Mouse (Mus musculus) MEL (cell line): ENCODE results near the gene Stra6. TPM values are rescaled to one million over a fixed set of nuclear protein-coding genes. Genes with fewer than 3 reads are reported as not detected.

Experiments used
- DNase-seq: peaks from one replicate; pipeline ENCODE4 v3.0.0; 2011; ENCODE audit warnings: low read depth, low spot score
- H3K27ac ChIP-seq: 2 replicates; pipeline ENCODE4 v1.5.1; 2012; ENCODE audit warnings: low read depth, mild to moderate bottlenecking, control low read depth, low read length, moderate library complexity; ENCODE audit not compliant: control insufficient read depth
- H3K27me3 ChIP-seq, 2 experiments: fragments of 150-350 bp in 1 of 2; sonication (generic) in 1 of 2; 2 replicates each; pipeline ENCODE4 v1.6.1; 2012; ENCODE audit warnings: low read length in 2 of 2, mild to moderate bottlenecking in 2 of 2, improper control_type of control experiment in 1 of 2, moderate library complexity in 1 of 2; ENCODE audit not compliant: insufficient read depth in 2 of 2, control insufficient read depth in 1 of 2
- H3K36me3 ChIP-seq, 2 experiments: 2 replicates each; pipeline ENCODE4 v1.6.1; 2012 to 2014; ENCODE audit warnings: low read length in 2 of 2, improper control_type of control experiment in 1 of 2, inconsistent platforms in 1 of 2, mild to moderate bottlenecking in 1 of 2; ENCODE audit not compliant: insufficient read depth in 2 of 2, control insufficient read depth in 1 of 2
- H3K4me1 ChIP-seq, 2 experiments: fragments of 150-350 bp in 1 of 2; sonication (generic) in 1 of 2; 2 replicates each; pipeline ENCODE4 v1.6.1; 2012; ENCODE audit warnings: low read length in 2 of 2, improper control_type of control experiment in 1 of 2, mild to moderate bottlenecking in 1 of 2; ENCODE audit not compliant: insufficient read depth in 2 of 2, control insufficient read depth in 1 of 2
- H3K4me3 ChIP-seq, 2 experiments: fragments of 150-350 bp in 1 of 2; sonication (generic) in 1 of 2; 2 replicates each; pipeline ENCODE4 v1.5.1; 2012; ENCODE audit warnings: low read depth in 2 of 2, low read length in 2 of 2, mild to moderate bottlenecking in 2 of 2, moderate library complexity in 2 of 2, control low read depth in 1 of 2, improper control_type of control experiment in 1 of 2; ENCODE audit not compliant: control insufficient read depth in 1 of 2, insufficient read depth in 1 of 2
- H3K79me2 ChIP-seq: 2 replicates; pipeline ENCODE4 v1.6.1; 2012; ENCODE audit warnings: mild to moderate bottlenecking, low read length, moderate library complexity; ENCODE audit not compliant: control insufficient read depth, poor library complexity, insufficient read depth
- H3K9ac ChIP-seq: 2 replicates; pipeline ENCODE4 v1.6.1; 2012; ENCODE audit warnings: low read depth, mild to moderate bottlenecking, control low read depth, low read length, moderate library complexity; ENCODE audit not compliant: control insufficient read depth, poor library complexity, severe bottlenecking
- H3K9me3 ChIP-seq: fragments of 150-350 bp; sonication (generic); replicated peaks from 2 replicates; pipeline ENCODE4 v1.6.1; 2012; ENCODE audit warnings: mild to moderate bottlenecking, low read length, improper control_type of control experiment, moderate library complexity; ENCODE audit not compliant: insufficient read depth
- CHD1 ChIP-seq: IDR thresholded peaks from 2 replicates; pipeline ENCODE4 v1.6.1; 2012; ENCODE audit warnings: low read depth, mild to moderate bottlenecking, inconsistent platforms, low read length, improper control_type of control experiment
- ELF1 ChIP-seq: IDR thresholded peaks from 2 replicates; pipeline ENCODE4 v1.6.1; 2014; ENCODE audit warnings: low read depth, mild to moderate bottlenecking, inconsistent platforms, low read length, improper control_type of control experiment, moderate library complexity
- HCFC1 ChIP-seq: IDR thresholded peaks from 2 replicates; pipeline ENCODE4 v1.6.1; 2012; ENCODE audit warnings: low read depth, mild to moderate bottlenecking, inconsistent platforms, low read length, improper control_type of control experiment, moderate library complexity
- JUND ChIP-seq: IDR thresholded peaks from 2 replicates; pipeline ENCODE4 v1.6.1; 2011; ENCODE audit warnings: low read depth, mild to moderate bottlenecking, improper control_type of control experiment, low read length
- MAFK ChIP-seq: IDR thresholded peaks from 2 replicates; pipeline ENCODE4 v1.6.1; 2011; ENCODE audit warnings: low read depth, mild to moderate bottlenecking, low read length, improper control_type of control experiment, borderline replicate concordance
- MXI1 ChIP-seq: IDR thresholded peaks from 2 replicates; pipeline ENCODE4 v1.6.1; 2011; ENCODE audit warnings: mild to moderate bottlenecking, low read depth, low read length, improper control_type of control experiment
- MYB ChIP-seq: IDR thresholded peaks from 2 replicates; pipeline ENCODE4 v1.6.1; 2011; ENCODE audit warnings: mild to moderate bottlenecking, low read depth, low read length, improper control_type of control experiment
- MYC ChIP-seq: IDR thresholded peaks from 2 replicates; pipeline ENCODE4 v1.6.1; 2011; ENCODE audit warnings: low read depth, mild to moderate bottlenecking, low read length, improper control_type of control experiment, moderate library complexity
- NELFE ChIP-seq: IDR thresholded peaks from 2 replicates; pipeline ENCODE4 v1.6.1; 2011; ENCODE audit warnings: low read depth, low read length, improper control_type of control experiment
- POLR2A ChIP-seq, 2 experiments: IDR thresholded peaks; 2 replicates each; pipeline ENCODE4 v1.6.1; 2011 to 2012; ENCODE audit warnings: low read length in 2 of 2, mild to moderate bottlenecking in 2 of 2, control low read depth in 1 of 2, improper control_type of control experiment in 1 of 2, low read depth in 1 of 2, moderate library complexity in 1 of 2; ENCODE audit not compliant: control insufficient read depth in 1 of 2, insufficient read depth in 1 of 2, poor library complexity in 1 of 2
- POLR2AphosphoS2 ChIP-seq: IDR thresholded peaks from 2 replicates; pipeline ENCODE4 v1.6.1; 2011; ENCODE audit warnings: low read length, improper control_type of control experiment
- POLR2AphosphoS5 ChIP-seq: IDR thresholded peaks from 2 replicates; pipeline ENCODE4 v1.6.1; 2012; ENCODE audit warnings: low read depth, borderline replicate concordance, mild to moderate bottlenecking, inconsistent platforms, low read length, moderate library complexity, mixed read lengths
- SIN3A ChIP-seq: IDR thresholded peaks from 2 replicates; pipeline ENCODE4 v1.6.1; 2012; ENCODE audit warnings: low read length, improper control_type of control experiment, inconsistent platforms
- SMC3 ChIP-seq: IDR thresholded peaks from 2 replicates; pipeline ENCODE4 v1.6.1; 2011; ENCODE audit warnings: low read depth, low read length, improper control_type of control experiment
- TAL1 ChIP-seq: IDR thresholded peaks from 2 replicates; pipeline ENCODE4 v1.6.1; 2012; ENCODE audit warnings: mild to moderate bottlenecking, inconsistent platforms, low read length, moderate library complexity, mixed read lengths
- TBP ChIP-seq: IDR thresholded peaks from 2 replicates; pipeline ENCODE4 v1.8.0; 2011; ENCODE audit warnings: low read depth, low read length, improper control_type of control experiment
- TCF12 ChIP-seq: IDR thresholded peaks from 2 replicates; pipeline ENCODE4 v1.6.1; 2014; ENCODE audit warnings: low read depth, mild to moderate bottlenecking, inconsistent platforms, low read length, improper control_type of control experiment, moderate library complexity
- UBTF ChIP-seq: IDR thresholded peaks from 2 replicates; pipeline ENCODE4 v1.6.1; 2012; ENCODE audit warnings: low read depth, mild to moderate bottlenecking, inconsistent platforms, low read length, improper control_type of control experiment, moderate library complexity, borderline replicate concordance; ENCODE audit not compliant: insufficient read depth
- USF2 ChIP-seq, 2 experiments: IDR thresholded peaks; 2 replicates each; pipeline ENCODE4 v1.6.1; 2011 to 2012; ENCODE audit warnings: improper control_type of control experiment in 2 of 2, low read length in 2 of 2, borderline replicate concordance in 1 of 2, inconsistent platforms in 1 of 2, low read depth in 1 of 2, mild to moderate bottlenecking in 1 of 2; ENCODE audit not compliant: insufficient read depth in 1 of 2
- ZC3H11A ChIP-seq: IDR thresholded peaks from 2 replicates; pipeline ENCODE4 v1.6.1; 2012; ENCODE audit warnings: low read depth, mild to moderate bottlenecking, inconsistent platforms, low read length, improper control_type of control experiment
- ZKSCAN1 ChIP-seq: IDR thresholded peaks from 2 replicates; pipeline ENCODE4 v1.6.1; 2012; ENCODE audit warnings: low read depth, mild to moderate bottlenecking, inconsistent platforms, low read length, improper control_type of control experiment, moderate library complexity
- polyA plus RNA-seq, 2 experiments: library from polyadenylated mRNA; stranded (reverse) in 1 of 2; unstranded in 1 of 2; fragments of >175 nt in 1 of 2; fragments of >200 nt in 1 of 2; gene quantifications; 2 replicates each; pipeline versions ENCODE4 v1.2.1 to v1.2.4; 2012; ENCODE audit warnings: low replicate concordance in 2 of 2, low read depth in 1 of 2; ENCODE audit not compliant: insufficient read length in 2 of 2, insufficient read depth in 1 of 2, missing spikeins in 1 of 2
- total RNA-seq: library from RNA; depleted of rRNA; stranded (reverse); fragments of 300-350 nt; gene quantifications from 2 replicates; pipeline ENCODE4 v1.2.3, GENCODE M21; 2012

Gene Stra6
- total and polyA plus RNA-seq, 3 experiments: not detected

- Histone ChIP-seq H3K9me3 (no peaks in the 10 kb centered on the region), H3K9ac (no peak overlapping the region), H3K4me1 (peaks cover 0 to 14% of the 10 kb centered on the region in 2 experiments; a peak in 1 of 4 replicates), H3K27ac (no peak overlapping the region), H3K4me3 (no peak overlapping the region)
- DNase-seq: no peak
- no peak for TF ChIP-seq HCFC1
- no peak for TF ChIP-seq MYC
- no peak for TF ChIP-seq SIN3A
- TF ChIP-seq POLR2AphosphoS2: no peak
- no peak for TF ChIP-seq TCF12
- no peak for TF ChIP-seq JUND
- TF ChIP-seq MAFK: no peak
- TF ChIP-seq SMC3: no peak
- TF ChIP-seq POLR2AphosphoS5: no peak
- no peak for TF ChIP-seq UBTF
- TF ChIP-seq TAL1: no peak
- TF ChIP-seq, all 39 proteins: peak for 0
- H3K79me2 ChIP-seq: no peaks in the 10 kb centered on the region
- H3K27me3 ChIP-seq: peaks cover 0 to 5% of the 10 kb centered on the region in 2 experiments; a peak in 3 of 4 replicates
- no peaks in the 10 kb centered on the region for H3K36me3 ChIP-seq
These were observed 2.6 kb downstream of the Stra6 start for GRCm38 (mm10) chr9:58065977-58066730.

GRCm38 (mm10) chr9:58066731-58067095 is 3.1 kb downstream of the Stra6 start:
- no peak overlapping the region for H3K4me3 ChIP-seq
- H3K36me3 ChIP-seq: no peaks in the 10 kb centered on the region
- DNase-seq: peak; percentile 21
- no peaks in the 10 kb centered on the region for H3K79me2 ChIP-seq
- 0 out of 4 replicates have a peak, but pooled peaks cover 0 to 9% of the 10 kb centered on the region in 2 experiments for H3K4me1 ChIP-seq
- H3K27ac ChIP-seq: no peak overlapping the region
- H3K9me3 ChIP-seq: no peaks in the 10 kb centered on the region
- no peak for TF ChIP-seq ELF1
- no peak for TF ChIP-seq POLR2AphosphoS5
- no peak for TF ChIP-seq MXI1
- no peak for TF ChIP-seq ZKSCAN1
- TF ChIP-seq TCF12: no peak
- no peak for TF ChIP-seq CHD1
- TF ChIP-seq MAFK: no peak
- TF ChIP-seq POLR2A (IDR thresholded peaks at IDR 0.05; ENCODE audit: control insufficient read depth in 1 of 2, insufficient read depth in 1 of 2, low read depth in 1 of 2, low read length in 2 of 2, poor library complexity in 1 of 2): no peak
- TF ChIP-seq MYB: no peak
- TF ChIP-seq TAL1: no peak
- TF ChIP-seq NELFE: no peak
- TF ChIP-seq HCFC1: no peak
- TF ChIP-seq USF2 (IDR thresholded peaks at IDR 0.05; ENCODE audit: borderline replicate concordance in 1 of 2, insufficient read depth in 1 of 2, low read depth in 1 of 2, low read length in 2 of 2): no peak
- no peak for TF ChIP-seq ZC3H11A
- no peak for TF ChIP-seq SIN3A
- TF ChIP-seq TBP: no peak
- TF ChIP-seq JUND: no peak
- TF ChIP-seq, all 39 proteins: peak for 0
- no peak overlapping the region for H3K9ac ChIP-seq
- H3K27me3 ChIP-seq: peaks cover 0 to 5% of the 10 kb centered on the region in 2 experiments; a peak in 3 of 4 replicates
